Mouse (Mus musculus) right cerebral cortex, postnatal 25 days (tissue): Measurements from ENCODE around the gene Gm27029.
"Not testable (repeated sequence)": the region's sequence is repeated elsewhere in the genome, so short reads cannot be mapped to it uniquely, and the experiment has no call there.

Source experiments
- DNase-seq: peaks from one replicate; pipeline ENCODE4 v3.0.0; 2022

The Gm27029 gene

DNA sequence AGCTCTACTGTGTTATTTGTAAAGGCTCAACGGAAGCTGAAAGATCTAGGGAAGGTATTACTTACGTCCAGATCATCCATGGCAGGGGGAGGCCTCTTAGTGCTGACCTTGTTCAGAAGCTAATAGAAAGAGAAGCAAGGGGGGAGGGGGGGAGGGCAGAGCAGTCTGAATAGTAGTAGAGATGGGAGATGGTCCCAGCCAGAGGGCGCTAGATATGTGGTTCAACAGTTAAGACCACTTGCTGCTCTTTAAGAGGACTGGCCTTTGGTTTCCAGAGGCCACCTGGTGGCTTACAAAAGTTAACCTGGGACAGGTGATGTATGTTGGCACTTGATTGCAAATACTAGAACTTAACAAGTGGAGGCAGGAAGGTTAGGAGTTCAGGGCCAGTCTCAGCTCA lies 5.0 kb downstream of the Gm27029 start:
- DNase-seq = no peak

DNA sequence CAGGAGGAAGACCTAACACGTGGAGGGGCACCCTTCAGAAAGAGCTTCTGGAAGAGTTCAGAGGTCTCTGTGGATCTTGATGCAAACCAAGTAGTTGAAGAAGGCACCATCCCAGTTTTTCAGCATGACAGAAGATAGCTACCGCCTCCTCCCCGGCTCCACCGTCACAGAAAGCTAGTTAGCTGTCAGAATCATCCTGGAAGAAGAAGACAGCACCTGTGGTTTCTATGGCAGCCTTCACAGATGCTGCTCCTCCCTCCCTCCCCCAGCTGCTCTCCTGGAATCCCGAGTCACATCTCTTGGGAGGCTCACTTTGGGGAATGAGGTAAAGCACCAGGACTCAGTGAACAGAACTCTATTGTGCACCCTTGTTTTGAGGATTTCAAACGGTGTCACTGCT lies 5.6 kb downstream of the Gm27029 start:
- DNase-seq = peak; percentile 26

DNA sequence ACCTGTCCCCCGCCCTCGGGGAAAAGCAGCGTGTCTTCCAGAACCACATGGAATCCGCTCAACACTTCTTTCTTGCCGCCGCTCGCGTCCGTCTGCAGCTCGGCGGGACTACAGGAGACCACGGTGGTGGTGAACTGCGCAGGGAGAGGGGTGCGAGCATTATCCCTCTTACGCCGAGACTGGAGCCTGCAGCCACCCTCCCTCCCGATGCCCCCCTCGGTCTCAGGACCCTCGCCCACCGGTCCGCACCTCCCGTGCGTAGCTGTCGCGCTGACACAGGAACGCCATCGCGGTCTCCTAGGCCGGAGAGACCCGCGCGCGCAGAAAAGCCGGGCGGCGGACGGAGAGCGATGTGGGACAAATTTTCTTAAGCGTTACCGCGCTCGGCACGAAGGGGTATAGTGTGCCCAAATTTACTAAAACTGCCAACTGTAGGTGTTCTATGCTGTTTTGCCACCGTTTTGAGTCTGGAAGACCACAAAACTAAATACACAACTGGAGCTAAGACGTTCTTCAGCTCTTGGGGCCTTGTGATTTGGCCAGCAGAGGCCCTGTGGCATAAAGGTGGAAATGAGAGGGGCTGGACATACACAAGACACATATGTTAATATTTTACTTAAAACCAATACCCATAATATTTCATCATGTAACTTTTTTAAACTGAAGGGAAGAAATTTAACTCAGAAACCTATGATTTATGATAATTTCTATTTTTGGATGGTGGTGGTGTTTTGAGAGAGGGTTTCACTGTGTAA lies 7.3 kb downstream of the Gm27029 start, which contains the start of gene Aarsd1:
Gene Aarsd1, minus strand, starts transcription at position 515 of the 755 bp plus-strand sequence.
- DNase-seq = peak; percentile 90

DNA sequence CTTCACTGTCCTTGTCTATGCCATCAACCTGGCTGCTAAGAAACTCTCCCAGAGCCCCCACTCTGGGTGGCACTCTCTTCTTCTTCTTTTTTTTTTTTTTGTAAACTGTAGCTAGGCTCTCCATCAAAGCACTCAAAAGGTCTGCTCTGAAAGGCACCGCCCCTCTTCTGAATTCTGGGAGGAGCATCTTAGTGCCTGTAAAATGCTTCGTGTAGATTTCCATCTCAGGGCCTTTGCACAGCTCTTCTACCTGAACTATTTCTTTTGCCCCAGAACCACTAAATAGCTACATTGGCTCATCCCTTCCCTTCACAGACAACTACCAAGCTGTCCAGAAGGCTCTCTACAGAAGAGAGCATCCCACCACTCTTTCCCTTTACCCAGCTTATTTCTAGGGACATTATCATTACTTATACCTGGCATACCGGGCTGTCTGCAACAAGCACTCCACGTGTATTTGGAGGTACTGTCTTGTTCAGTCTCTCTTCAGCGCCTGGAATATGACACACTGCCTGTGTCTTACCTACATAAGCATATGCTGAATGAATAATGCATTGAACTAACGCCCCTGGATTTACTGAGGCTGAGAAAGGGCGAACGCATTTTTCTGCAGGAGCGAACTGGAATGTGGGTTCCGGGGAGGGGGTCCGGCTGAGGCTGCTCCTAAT lies 8.0 kb downstream of the Gm27029 start:
- no peak for DNase-seq

DNA sequence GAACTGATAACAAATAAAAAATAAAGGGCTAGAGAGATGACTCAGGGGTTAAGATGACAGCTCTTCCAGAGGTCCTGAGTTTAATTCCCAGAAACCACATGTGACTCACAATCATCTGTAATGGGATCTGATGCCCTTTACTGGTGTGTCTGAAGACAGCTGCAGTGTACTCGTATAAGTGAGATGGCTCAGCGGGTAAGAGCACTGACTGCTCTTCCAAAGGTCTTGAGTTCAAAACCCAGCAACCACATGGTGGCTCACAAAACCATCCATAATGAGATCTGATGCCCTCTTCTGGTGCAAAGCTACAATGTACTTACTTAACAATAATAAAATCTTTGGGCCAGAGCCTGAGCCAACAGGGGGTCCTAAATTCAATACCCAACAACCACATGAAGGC lies 9.3 kb downstream of the Gm27029 start:
- no peak for DNase-seq

DNA sequence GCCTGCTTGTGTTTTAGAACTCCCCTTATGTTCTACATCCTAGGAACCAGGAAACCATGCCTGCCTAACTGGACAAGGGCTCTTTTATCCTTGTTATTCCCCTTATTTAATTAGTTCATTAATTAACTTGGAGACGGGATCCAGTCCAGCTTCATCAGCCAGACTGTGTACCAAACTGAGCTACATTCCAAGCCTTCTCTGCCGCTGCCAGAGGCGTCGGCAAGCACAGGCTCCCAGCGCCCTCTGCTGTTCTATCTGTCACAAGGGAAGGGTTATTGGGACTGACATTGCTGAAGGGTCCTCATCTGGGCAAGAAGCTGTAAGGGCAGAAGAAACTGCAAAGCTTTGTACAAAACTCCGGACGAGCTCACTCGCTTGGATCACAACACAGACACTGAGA lies 29.5 kb downstream of the Gm27029 start:
- DNase-seq = peak; percentile 50

DNA sequence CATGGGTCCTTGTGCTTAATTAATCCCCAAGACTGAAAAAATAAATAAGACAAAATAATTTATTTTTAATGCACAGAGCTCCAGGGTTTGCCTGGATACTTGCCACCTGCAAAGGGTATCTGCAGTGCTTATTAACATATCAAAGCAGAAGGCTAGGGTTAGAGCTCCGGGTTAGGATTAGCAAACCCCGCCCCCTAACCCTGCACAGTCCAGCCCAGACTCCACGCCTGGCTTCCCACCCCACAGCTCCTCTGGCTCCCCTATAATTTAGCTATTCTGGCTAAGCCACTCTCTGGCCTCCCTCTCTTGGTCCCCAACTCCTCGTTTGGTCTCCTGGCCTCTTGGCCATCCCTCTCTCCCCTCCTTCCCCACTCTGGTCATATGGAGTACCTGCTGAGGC lies 42.8 kb downstream of the Gm27029 start:
- DNase-seq = no peak

DNA sequence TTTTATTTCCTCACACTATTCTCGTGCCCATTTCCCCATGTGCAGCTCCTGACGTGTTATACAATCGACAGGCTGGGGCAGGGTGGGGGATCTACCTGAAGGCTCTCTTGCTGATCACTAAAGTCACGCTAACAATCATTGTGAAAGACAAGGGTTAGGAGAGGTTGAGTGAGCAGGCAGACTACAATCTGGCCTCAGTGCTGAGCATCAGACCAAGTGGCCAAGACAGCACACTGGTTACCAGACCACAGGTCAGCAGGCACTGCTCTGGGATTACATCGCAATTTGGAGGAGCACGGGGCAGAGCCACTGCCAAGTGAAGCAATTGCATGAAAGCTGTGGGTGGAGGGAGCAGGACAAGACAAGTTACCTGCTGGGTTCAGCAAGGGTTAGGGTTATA lies 45.7 kb downstream of the Gm27029 start:
- no peak for DNase-seq

DNA sequence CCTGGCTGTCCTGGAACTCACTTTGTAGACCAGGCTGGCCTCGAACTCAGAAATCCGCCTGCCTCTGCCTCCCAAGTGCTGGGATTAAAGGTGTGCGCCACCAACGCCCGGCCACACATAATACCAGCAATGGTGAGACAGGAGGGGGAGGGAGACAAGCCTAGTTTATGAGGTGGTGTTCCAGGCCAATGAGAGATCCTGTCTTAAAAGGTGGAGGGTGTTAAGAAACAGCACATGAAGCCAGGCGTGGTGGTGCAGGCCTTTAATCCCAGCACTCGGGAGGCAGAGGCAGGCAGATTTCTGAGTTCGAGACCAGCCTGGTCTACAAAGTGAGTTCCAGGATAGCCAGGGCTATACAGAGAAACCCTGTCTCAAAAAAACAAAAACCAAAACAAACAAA lies 46.4 kb downstream of the Gm27029 start:
- not testable (repeated sequence) for DNase-seq

DNA sequence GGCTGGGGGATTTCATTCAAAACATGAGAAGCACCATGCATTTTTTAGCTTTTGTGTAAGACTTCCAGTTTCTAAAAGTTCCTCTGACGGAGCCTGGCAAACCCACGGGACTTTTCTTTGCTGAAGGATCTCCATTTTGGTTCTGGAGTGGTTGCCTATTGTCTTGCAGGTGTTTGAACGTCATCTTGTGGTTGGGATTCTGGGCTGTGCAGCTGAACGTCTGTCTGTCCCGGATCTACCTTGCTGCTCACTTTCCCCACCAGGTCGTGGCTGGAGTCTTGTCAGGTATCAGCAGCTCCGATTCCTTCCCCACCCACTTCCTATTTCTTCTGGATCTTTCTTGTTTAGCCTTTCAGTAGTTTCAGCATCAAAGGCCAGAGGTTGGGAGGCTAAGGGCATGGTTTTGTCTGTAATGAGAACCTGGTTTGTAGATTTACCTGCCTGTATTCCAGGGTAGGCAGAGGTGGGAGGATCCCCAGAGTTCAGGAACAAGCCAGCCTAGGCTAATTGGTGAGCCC lies 50.1 kb downstream of the Gm27029 start:
- no peak for DNase-seq

DNA sequence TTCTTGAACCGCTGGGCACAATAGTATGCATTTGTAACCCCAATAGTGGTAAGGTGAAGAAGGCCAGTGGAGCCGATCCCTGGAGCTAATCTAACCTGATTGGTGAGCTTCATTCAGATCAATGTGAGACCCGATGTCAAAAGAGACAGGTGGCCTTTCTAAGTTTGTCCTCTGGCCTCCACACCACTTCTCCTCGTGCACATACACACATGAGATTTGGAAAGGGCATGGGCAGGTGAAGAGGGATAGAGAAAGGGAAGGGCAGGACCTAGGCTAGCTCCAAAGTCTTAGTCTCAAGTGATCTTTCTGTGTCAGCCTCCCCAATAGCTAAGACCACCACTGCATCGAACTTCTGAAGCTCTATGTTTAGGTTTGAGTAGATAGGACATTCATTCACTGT lies 54.5 kb downstream of the Gm27029 start:
- no peak for DNase-seq

DNA sequence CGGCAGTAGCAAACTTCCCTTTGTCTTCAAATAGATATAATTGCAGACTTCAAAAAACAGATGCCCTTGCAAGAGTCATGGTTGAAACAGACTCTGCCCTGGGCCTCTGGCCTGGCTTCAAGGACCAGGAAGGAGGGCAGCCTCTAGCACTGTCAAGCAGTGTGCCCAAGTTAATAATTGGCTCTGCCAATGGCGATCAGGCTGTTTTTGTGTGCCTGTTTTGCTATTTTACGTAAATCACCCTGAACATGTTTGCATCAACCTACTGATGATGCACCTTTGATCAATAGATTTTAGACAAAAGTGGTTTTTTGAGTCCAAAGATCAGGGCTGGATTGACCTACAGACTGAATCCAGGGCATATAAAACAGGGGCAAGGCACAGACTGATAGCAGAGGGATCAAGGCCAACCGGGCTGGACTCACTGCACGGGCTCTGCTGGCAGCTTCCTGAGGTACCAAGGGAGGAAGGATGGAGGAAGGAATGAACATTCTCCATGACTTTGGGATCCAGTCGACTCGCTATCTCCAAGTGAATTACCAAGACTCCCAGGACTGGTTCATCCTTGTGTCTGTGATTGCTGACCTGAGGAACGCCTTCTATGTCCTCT lies 57.2 kb downstream of the Gm27029 start, which contains the start of gene G6pc:
Gene G6pc, plus strand, starts transcription at position 236 of the 610 bp plus-strand sequence.
- no peak for DNase-seq

DNA sequence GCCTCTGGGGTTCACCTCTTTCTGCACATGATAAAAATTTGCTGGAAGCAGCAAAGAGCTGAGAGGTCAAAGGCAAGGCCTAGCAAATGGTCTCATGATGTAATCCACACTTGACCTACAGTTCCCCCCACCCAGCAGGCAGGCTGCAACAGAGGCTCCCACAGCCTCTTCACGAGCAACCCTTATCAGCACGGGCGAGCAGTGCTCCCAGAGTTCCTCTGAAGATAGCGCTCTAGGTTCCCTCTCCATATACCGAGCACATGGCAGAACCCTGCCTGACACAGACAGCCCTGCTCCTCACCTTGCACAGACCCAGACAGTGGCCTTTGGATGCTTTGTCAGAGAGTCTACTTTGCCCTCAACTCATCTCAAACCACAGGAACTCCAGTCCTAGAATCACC lies 60.1 kb downstream of the Gm27029 start:
- no peak for DNase-seq

DNA sequence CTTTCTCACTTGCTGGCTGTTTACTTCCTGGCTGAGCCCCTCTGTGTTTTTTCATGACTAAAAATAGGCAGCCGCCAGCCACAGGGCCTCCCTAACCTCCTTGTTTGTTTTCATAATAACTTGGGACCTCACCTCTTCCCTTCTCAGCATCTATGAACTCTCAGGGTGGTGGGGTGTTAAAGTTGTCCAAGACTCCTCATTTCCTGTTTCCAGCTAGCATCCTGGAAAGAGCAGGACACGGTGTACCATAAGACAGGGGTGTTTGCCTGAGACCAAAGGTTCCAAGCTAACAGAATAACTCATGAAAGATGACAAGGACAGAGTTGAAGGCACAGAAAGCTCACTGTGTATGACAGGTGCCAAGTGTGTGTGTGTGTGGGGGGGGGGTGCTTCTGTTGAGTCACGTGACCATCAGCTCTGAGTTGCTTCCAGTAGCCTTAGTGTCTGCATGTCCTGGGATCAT lies 63.9 kb downstream of the Gm27029 start:
- DNase-seq = no peak

DNA sequence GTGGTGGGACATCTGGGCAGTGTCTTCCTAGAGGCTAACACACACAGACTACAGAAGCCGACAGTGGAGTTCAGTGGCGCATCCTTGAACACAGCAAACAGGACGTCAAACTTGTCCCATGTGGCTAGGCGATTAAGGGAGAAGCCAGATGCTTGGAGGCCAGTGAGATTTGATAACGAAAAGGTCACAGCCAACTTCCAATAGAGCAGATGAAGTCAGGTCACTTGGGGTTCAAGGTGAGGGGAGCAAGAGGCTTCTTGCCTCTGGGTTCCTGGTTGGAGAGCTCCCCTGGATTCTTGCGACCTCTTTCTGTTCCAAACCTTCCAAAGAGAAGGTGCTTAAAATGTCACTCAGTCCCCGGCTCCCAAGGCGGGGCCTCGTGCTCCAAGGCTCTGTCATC lies 64.8 kb downstream of the Gm27029 start:
- no peak for DNase-seq

DNA sequence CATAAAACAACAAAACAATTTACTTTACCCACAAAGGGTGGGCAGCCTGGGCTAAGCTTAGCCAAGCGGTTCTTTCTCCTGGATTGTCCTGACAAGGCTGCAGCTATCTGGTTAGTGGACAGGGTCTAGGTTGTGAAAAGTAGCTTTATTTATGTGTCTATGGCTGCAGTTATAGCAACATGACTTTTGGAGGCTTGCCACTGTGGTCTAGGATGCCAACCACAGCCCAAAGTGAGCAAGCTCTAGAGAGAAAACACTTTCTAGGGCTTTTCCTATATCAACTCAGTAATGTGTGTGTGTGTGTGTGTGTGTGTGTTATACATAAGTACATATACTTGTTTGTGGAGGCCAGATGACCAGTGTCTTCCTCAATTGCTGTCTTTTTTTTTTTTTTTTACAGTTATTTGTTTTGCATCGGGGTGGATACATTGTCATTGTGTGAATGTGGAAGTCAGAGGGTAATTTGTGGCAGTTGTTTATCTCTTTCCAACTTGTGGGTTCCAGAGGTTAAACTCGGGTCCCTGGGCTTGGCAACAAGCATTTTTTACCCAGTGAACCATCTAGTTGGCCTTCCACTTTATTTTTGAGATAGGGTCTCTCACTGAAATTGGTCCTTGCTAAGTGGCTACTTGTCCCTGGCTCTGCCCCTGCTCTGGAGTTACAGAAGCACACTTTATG lies 67.0 kb downstream of the Gm27029 start:
- no peak for DNase-seq
